Mouse (Mus musculus) skeletal muscle tissue, adult 2 months (tissue): ENCODE results near the gene Ewsr1.
A peak's percentile ranks its signal among the peaks of the same experiment; 100 is the strongest.
"Not testable (repeated sequence)": the region's sequence is repeated elsewhere in the genome, so short reads cannot be mapped to it uniquely, and the experiment has no call there.

Experiments
- DNase-seq: peaks from one replicate; pipeline ENCODE4 v3.0.0-alpha.2; 2012; ENCODE audit warnings: low read depth, low spot score

The Ewsr1 gene

GRCm38 (mm10) chr11:5098035-5098735 is 881 bp downstream of the Ewsr1 start:
- DNase-seq, result peak; percentile 46

GRCm38 (mm10) chr11:5096480-5097020 is 2.5 kb downstream of the Ewsr1 start:
- no peak for DNase-seq

- no peak for DNase-seq
These were observed 3.2 kb downstream of the Ewsr1 start for GRCm38 (mm10) chr11:5095877-5096276.

- DNase-seq, result no peak
These were observed 7.4 kb downstream of the Ewsr1 start for GRCm38 (mm10) chr11:5091706-5092105.

DNA sequence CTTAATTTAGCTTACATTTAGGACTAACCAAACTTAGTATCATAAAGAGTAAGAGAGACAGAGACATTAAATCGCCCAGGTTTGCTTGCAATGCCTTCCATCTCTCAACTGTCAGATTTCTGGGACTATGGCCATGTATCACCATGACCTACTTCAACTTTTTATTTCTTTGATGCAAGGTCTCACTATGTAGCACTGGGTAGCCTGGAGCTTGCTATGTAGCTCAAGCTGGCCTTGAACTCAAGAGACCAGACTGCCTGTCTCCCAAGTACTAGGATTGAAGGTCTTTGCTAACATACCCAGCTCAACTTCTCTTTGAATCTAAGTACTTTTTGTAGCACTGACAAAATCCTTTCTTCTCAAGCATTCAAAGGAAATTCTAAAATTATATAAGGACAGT is 9.9 kb downstream of the Ewsr1 start:
- no peak for DNase-seq

GRCm38 (mm10) chr11:5076843-5077242 is 22.2 kb downstream of the Ewsr1 start:
- DNase-seq, result not testable (repeated sequence)

DNA sequence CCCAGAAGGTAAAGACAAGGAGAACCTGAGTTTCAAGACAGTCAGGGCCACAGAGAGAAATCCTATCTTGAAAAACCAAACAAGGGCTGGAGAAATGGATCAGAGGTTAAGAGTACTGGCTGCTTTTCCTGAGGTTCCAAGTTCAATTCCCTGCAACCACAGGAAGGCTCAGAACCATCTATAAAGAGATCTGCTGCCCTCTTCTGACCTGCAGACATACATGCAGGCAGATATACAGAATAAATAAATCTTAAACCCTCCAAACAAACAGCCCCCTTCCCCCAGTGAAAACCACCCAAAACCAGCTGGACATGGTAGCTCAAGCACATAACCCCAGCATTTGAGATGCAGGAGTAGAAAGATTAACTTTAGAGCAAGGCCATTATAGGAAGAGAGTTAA is 23.3 kb downstream of the Ewsr1 start:
- no peak for DNase-seq

GRCm38 (mm10) chr11:5074882-5075281 is 24.2 kb downstream of the Ewsr1 start:
- no peak for DNase-seq

DNA sequence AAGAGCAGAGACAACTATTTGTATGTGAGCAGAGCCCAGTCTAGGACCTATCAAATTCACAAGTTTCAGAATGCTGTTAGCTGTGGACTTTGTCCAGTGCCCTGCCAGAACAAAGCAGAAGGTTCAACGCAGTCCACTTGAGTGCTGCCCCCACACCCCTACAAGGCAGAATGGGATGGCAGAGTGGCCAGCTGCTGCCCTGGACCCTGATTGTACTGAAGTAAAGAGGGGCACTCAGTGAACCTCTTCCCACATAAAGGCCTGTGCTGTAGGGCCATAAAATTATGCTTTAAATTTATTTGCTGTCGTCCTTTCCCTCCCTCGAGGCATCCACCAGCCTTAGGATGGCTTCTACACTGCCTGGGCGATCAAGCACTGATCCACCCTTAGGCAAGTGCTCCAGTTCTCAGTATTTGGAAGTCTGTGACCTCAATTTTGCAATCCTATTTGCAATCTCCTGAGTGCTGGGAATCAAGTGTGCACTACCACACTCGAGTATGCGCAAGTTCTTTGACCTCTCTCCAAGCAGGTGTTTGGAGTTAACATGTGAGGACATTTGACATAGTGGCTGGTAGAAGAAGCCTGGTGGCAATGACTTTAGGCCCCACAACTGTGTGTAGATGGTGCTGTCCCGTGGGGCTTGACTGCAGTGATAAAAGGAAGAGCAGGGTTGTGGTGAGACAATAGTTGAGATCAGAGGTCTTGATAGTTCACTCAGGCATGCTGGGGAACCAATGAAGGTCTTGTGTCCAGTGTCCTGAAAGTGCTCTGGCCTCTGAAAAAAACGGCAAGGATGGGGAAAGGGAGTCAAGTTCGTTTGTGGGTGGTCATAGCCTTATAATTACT is 30.7 kb downstream of the Ewsr1 start:
- no peak for DNase-seq

- DNase-seq, result no peak
These were observed 32.0 kb downstream of the Ewsr1 start for GRCm38 (mm10) chr11:5067063-5067462.

DNA sequence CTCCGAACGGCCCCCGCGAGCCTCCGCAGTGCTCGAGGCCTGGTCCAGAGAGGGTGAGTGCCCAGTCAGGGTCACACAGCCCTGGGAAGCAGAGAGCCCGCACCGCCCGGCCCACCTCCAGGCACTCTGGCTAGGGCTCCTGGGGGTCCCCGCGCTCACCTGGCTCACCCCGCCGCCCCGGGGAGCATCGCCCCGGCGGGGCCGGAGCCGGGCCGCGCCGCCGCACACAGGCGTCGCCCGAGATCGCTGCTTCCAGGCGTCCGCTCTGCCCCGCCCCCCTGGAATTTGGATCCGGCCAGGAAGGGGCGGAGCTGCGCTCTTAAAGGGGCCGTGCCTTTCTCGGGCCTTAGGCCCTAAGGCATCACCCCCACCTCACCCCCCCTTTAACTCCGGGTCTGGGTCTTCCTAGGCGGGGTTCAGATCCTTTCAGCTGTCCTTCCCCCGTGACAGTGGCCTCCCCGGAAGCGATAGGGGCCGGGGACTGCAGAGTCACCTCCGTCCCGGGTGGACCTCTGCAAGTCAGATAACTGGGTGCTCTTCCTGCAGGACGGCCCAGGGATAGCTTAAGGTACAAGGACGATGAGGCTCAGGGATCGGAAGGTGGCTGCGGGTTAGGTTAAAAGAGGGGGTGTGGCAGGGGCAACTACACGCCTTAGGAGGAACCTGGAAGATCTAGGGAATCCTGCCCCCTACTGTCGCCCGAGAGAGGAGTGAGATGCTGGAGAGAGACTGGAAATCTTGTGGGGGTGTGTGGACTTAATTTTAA is 33.8 kb downstream of the Ewsr1 start, which contains the start of gene Gas2l1:
Gene Gas2l1 (minus strand): TSS at position 272 of the 766 bp plus-strand sequence.
- peak; percentile 65 for DNase-seq

DNA sequence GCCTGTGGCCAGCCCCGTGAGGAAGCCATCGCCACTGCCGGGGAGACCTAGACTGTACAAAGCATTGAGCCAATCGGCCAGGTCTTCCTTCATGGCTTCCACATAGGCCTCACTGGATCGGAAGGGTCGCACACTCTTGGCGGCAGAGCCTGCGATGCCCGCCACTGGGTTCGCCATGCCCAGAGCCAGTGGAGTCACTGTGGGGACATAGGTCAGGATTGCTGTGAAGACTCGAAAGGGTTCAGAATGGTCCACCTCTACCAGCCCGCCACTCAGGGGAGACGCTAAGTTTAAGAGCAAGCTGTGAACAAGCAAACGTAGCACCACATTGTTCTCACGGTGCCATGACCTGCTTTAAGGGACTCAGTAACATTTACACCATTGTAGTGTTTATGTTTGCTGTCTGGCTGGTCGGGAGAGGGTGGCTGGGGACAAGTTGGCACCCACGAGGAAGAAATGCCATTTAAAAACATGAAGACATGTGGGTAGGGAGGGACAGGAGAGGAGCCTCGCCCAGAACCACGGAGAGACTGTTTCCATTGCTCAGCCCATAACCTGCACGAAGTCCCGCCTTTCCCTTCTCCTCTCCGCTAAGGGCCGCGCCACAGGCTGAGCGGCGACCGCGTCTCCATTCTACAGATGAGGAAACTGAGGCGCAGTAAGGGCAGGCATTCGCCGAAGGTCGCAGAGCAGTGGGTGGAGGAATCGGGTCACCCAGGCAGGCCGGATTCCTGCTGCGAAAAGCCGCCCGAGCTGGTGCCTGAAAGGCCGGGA is 34.6 kb downstream of the Ewsr1 start:
- no peak for DNase-seq

GRCm38 (mm10) chr11:5063561-5064281 is 35.3 kb downstream of the Ewsr1 start:
- no peak for DNase-seq

GRCm38 (mm10) chr11:5062860-5063505 is 36.1 kb downstream of the Ewsr1 start:
- no peak for DNase-seq

GRCm38 (mm10) chr11:5062326-5062725 is 36.7 kb downstream of the Ewsr1 start:
- DNase-seq, result no peak

DNA sequence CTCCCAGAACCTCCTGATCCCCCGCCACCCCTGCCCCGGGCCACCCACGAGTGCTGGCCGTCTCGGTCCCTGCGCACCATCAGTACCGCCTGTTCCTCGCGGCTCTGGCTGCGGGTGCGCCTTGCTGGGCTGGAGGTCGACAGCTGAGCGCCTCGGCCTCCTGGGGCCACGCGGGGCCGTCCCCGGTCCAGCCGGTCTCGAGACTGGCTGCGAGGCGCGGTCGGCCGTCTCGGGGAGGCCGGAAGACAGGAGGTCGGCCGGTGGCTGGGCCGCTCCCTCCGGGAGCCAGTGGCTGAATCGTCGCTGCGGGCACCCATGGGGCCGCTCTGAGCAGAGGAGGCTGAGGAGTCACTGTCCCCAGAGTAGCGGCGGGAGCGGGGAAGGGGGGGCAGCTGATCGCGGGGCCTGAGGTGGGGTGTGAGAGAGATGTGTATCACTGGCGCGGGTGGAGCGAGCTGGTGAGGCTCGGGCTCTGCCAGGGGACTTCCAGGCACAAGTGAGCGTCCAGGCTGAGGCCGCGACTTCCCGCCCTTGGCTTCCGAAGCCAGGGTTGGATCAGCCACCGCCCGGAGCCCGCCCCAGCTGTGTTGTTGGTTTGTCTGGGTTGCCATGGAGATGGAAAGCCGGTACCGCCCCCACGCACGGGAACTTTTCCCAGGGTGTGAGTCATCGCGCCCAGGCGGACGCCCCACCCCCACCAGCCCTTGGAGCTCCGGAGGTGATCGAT is 37.5 kb downstream of the Ewsr1 start:
- DNase-seq, result peak; percentile 89

- DNase-seq, result no peak
These were observed 38.2 kb downstream of the Ewsr1 start for GRCm38 (mm10) chr11:5060756-5061412.

- DNase-seq, result no peak
These were observed 39.3 kb downstream of the Ewsr1 start for GRCm38 (mm10) chr11:5059704-5060156.

DNA sequence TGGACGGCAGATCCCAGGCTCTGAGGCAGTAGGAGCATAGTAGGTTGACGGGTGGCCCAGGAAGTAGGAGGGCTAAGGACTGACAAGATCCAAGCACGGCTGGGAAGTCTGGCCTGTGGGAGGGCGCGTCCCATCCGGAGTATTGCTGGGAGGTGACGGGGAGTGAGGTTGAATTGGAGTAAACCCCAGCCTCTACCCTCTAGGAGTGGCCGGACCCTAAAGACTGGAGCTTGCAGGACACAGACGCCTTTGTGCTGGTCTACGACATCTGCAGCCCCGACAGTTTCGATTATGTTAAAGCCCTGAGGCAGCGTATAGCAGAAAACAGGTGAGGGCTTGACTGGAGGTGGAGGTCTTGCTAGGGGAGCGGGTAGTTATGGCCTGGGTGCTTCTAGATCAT is 39.8 kb downstream of the Ewsr1 start:
- no peak for DNase-seq
